Mouse (Mus musculus): ENCODE results near the gene Unc45b.

The Unc45b gene

DNA sequence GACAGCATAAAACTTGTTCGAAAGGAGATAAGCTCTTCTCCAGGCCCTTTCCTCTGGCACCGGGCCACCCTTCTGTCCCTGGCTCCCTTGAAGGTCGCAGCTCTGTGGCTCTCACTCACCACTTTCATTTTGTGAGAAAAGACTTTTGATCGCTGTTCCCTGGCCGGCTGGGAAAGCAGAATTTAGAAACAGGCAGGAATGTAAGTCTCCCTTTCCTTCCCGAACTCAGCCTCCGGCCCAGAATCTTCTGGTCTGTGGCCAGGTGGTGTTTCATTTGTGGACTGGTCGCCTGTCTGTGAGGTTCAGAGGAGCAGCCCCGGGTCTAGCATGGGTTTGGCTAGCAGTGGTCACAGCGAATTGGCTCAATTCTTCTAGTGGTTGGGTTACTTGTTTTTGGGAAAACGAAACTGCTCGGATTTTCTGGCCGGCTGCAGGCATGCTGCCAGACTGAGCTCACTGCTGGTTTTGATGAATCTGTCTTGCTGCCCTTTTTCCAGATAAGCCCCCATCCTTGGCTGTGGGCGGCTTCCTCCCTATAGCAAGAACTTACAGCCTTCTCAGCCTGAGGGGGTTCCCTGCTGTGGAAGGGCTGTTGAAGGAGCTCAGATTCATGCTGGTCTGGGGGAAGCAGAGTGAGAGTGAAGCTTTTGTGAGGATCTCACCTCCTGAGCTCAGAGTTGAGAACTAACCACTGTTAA, 81.3 kb downstream of the Unc45b start, which contains the start of gene Slfn9:
TSS of gene Slfn9 (minus strand) at position 362 of the 698 bp plus-strand sequence.
- peak; percentile 86 to 94 for DNase-seq (ENCODE audit: inconsistent age in 2 of 2, low spot score in 1 of 2)

All from adrenal gland, adult (tissue).